ENCODE assay signal across 7 mouse cellular contexts in genomic region chr7:38228329-38228728, GRCm38 (mm10). TPM values are rescaled to one million over a fixed set of nuclear protein-coding genes. Genes with fewer than 3 reads are reported as not detected.
DNase-seq lines count a peak whose midpoint lies in the region; ATAC-seq lines count a peak whose summit lies in the region.

No protein-coding gene starts in this region.

- no peaks in the 10 kb centered on the region for H3K36me3 ChIP-seq in lung, embryonic 16.5 days (ENCODE audit: control insufficient read depth, insufficient read depth, low read length)
- no peaks in the 10 kb centered on the region for H3K36me3 ChIP-seq in forebrain, embryonic 13.5 days (ENCODE audit: poor library complexity, severe bottlenecking)
- H3K36me3 ChIP-seq in limb, embryonic 13.5 days = no peaks in the 10 kb centered on the region
- H3K36me3 ChIP-seq in stomach, embryonic 14.5 days (ENCODE audit: control insufficient read depth, insufficient read depth, low read length) = no peaks in the 10 kb centered on the region

- peak overlapping the region; percentile 79 for H3K4me2 ChIP-seq in lung, embryonic 16.5 days (ENCODE audit: low read depth, low read length)
- peak overlapping the region; percentile 89 for H3K4me2 ChIP-seq in forebrain, embryonic 13.5 days
- H3K4me2 ChIP-seq in limb, embryonic 13.5 days (replicated peaks) = peak overlapping the region; percentile 80
- peak overlapping the region; percentile 79 for H3K4me2 ChIP-seq in stomach, embryonic 14.5 days (replicated peaks; ENCODE audit: low read depth, low read length)

- peak overlapping the region; percentile 69 for H3K9ac ChIP-seq in lung, embryonic 16.5 days (ENCODE audit: low read length)
- no peak overlapping the region for H3K9ac ChIP-seq in forebrain, embryonic 13.5 days
- peak overlapping the region; percentile 61; the same call in 1 of the 2 replicates for H3K9ac ChIP-seq in limb, embryonic 13.5 days
- H3K9ac ChIP-seq in stomach, embryonic 14.5 days (replicated peaks; ENCODE audit: low read depth, low read length) = no peak overlapping the region

- ATAC-seq in lung, embryonic 16.5 days (ENCODE audit: low read depth) = no peak
- no peak for ATAC-seq in forebrain, embryonic 13.5 days
- ATAC-seq in limb, embryonic 13.5 days (ENCODE audit: low FRiP score, low read depth) = no peak
- ATAC-seq in stomach, embryonic 14.5 days (ENCODE audit: insufficient number of reproducible peaks, insufficient read depth, low FRiP score, low read depth) = no peak
- no peak for ATAC-seq in megakaryocyte-erythroid progenitor cell, adult 5-6 weeks (replicated peaks; ENCODE audit: low FRiP score, low TSS enrichment, poor library complexity, severe bottlenecking)

- no peak overlapping the region for H3K27ac ChIP-seq in lung, embryonic 16.5 days (ENCODE audit: low read length)
- H3K27ac ChIP-seq in forebrain, embryonic 13.5 days = no peak overlapping the region
- no peak overlapping the region for H3K27ac ChIP-seq in limb, embryonic 13.5 days
- H3K27ac ChIP-seq in stomach, embryonic 14.5 days (ENCODE audit: low read length) = no peak overlapping the region

- DNase-seq in lung, postnatal 4 days = no peak
- DNase-seq in frontal cortex, postnatal 25 days (ENCODE audit: low spot score in 2 of 2) = no peak

- H3K4me3 ChIP-seq in lung, embryonic 16.5 days (ENCODE audit: low read length) = peak overlapping the region; percentile 69
- peak overlapping the region; percentile 52 for H3K4me3 ChIP-seq in forebrain, embryonic 13.5 days
- peak overlapping the region; percentile 63 for H3K4me3 ChIP-seq in limb, embryonic 13.5 days
- H3K4me3 ChIP-seq in stomach, embryonic 14.5 days (ENCODE audit: low read depth, low read length) = peak overlapping the region; percentile 58

- WGBS in lung, embryonic 16.5 days = 16% methylated on average over 8 of the region's 8 CpGs
- 25% methylated on average over 8 of the region's 8 CpGs for WGBS in forebrain, embryonic 13.5 days
- WGBS in limb, embryonic 13.5 days = 22% methylated on average over 8 of the region's 8 CpGs
- 18% methylated on average over 8 of the region's 8 CpGs for WGBS in stomach, embryonic 14.5 days

- H3K9me3 ChIP-seq in lung, embryonic 16.5 days (ENCODE audit: control insufficient read depth, low read length) = no peaks in the 10 kb centered on the region
- H3K9me3 ChIP-seq in forebrain, embryonic 13.5 days (replicated peaks) = no peaks in the 10 kb centered on the region
- H3K9me3 ChIP-seq in limb, embryonic 13.5 days = no peaks in the 10 kb centered on the region
- H3K9me3 ChIP-seq in stomach, embryonic 14.5 days (ENCODE audit: control insufficient read depth, low read depth, low read length) = no peaks in the 10 kb centered on the region

- H3K27me3 ChIP-seq in lung, embryonic 16.5 days (ENCODE audit: control insufficient read depth, insufficient read depth, low read depth, low read length) = peaks cover 3% of the 10 kb centered on the region; the same call in 1 of the 2 replicates
- H3K27me3 ChIP-seq in forebrain, embryonic 13.5 days = peaks cover 18% of the 10 kb centered on the region
- peaks cover 23% of the 10 kb centered on the region for H3K27me3 ChIP-seq in limb, embryonic 13.5 days
- H3K27me3 ChIP-seq in stomach, embryonic 14.5 days (ENCODE audit: control insufficient read depth, insufficient read depth, low read length) = no peaks in the 10 kb centered on the region

- peaks cover 12% of the 10 kb centered on the region for H3K4me1 ChIP-seq in lung, embryonic 16.5 days (replicated peaks; ENCODE audit: control insufficient read depth, insufficient read depth, low read length)
- peaks cover 13% of the 10 kb centered on the region for H3K4me1 ChIP-seq in forebrain, embryonic 13.5 days
- peaks cover 20% of the 10 kb centered on the region for H3K4me1 ChIP-seq in limb, embryonic 13.5 days
- peaks cover 5% of the 10 kb centered on the region; the same call in 1 of the 2 replicates for H3K4me1 ChIP-seq in stomach, embryonic 14.5 days (ENCODE audit: control insufficient read depth, insufficient read depth, low read length)

RNA-seq across cellular contexts. Expression of gene Plekhf1, which starts 0.5 kb away (rescaled TPM):
- 5.6 and 6.6 TPM in 2 replicates for polyA plus RNA-seq in lung, embryonic 16.5 days (2015; fragmentation: Nextera tagmentation; extraction: Ambion mirVana)
- polyA plus RNA-seq in forebrain, embryonic 13.5 days (2015; fragmentation: Nextera tagmentation; extraction: Ambion mirVana) = 0.67 and 0.71 TPM in 2 replicates
- 3.6 and 3.7 TPM in 2 replicates for polyA plus RNA-seq in limb, embryonic 13.5 days (2015; fragmentation: Nextera tagmentation; extraction: Ambion mirVana)
- 2.8 and 3.1 TPM in 2 replicates for polyA plus RNA-seq in stomach, embryonic 14.5 days (2014; fragmentation: Nextera tagmentation; extraction: Ambion mirVana)
- total RNA-seq in megakaryocyte-erythroid progenitor cell, adult 5-6 weeks (2014; fragmentation: Nextera tagmentation) = 1.0 TPM in 1 of 2 replicates, not detected in the other
- total RNA-seq in megakaryocyte-erythroid progenitor cell, adult 5-6 weeks (2017) = 0.38 and 0.42 TPM in 2 replicates

RNA-seq across cellular contexts. Expression of gene Pop4, which starts 42.9 kb away (rescaled TPM):
- polyA plus RNA-seq in lung, embryonic 16.5 days (2015; fragmentation: Nextera tagmentation; extraction: Ambion mirVana) = 55.4 and 59.7 TPM in 2 replicates
- polyA plus RNA-seq in forebrain, embryonic 13.5 days (2015; fragmentation: Nextera tagmentation; extraction: Ambion mirVana) = 92.4 and 99.8 TPM in 2 replicates
- polyA plus RNA-seq in limb, embryonic 13.5 days (2015; fragmentation: Nextera tagmentation; extraction: Ambion mirVana) = 67.0 TPM in 2 replicates
- 56.1 and 61.7 TPM in 2 replicates for polyA plus RNA-seq in stomach, embryonic 14.5 days (2014; fragmentation: Nextera tagmentation; extraction: Ambion mirVana)
- 25.7 and 42.9 TPM in 2 replicates for total RNA-seq in megakaryocyte-erythroid progenitor cell, adult 5-6 weeks (2014; fragmentation: Nextera tagmentation)
- 50.6 and 65.2 TPM in 2 replicates for total RNA-seq in megakaryocyte-erythroid progenitor cell, adult 5-6 weeks (2017)

RNA-seq across cellular contexts. Expression of gene 1600014C10Rik, which starts 45.3 kb away (rescaled TPM):
- polyA plus RNA-seq in lung, embryonic 16.5 days (2015; fragmentation: Nextera tagmentation; extraction: Ambion mirVana) = 18.7 and 18.9 TPM in 2 replicates
- polyA plus RNA-seq in forebrain, embryonic 13.5 days (2015; fragmentation: Nextera tagmentation; extraction: Ambion mirVana) = 12.5 and 14.0 TPM in 2 replicates
- polyA plus RNA-seq in limb, embryonic 13.5 days (2015; fragmentation: Nextera tagmentation; extraction: Ambion mirVana) = 18.3 and 19.8 TPM in 2 replicates
- 14.7 and 14.9 TPM in 2 replicates for polyA plus RNA-seq in stomach, embryonic 14.5 days (2014; fragmentation: Nextera tagmentation; extraction: Ambion mirVana)
- 8.6 and 9.2 TPM in 2 replicates for total RNA-seq in megakaryocyte-erythroid progenitor cell, adult 5-6 weeks (2014; fragmentation: Nextera tagmentation)
- total RNA-seq in megakaryocyte-erythroid progenitor cell, adult 5-6 weeks (2017) = 4.9 and 9.2 TPM in 2 replicates

Comparison
In these comparisons a context has a peak if more than half of its experiments do, and no peak if none do; other contexts are left out.
1. H3K9ac ChIP-seq: peak in lung, embryonic 16.5 days (single experiment) and limb, embryonic 13.5 days (single experiment); none in forebrain, embryonic 13.5 days (single experiment) and stomach, embryonic 14.5 days (single experiment).
2. Peak in every context shown above with its lines, with median percentiles within 50 percentile points of each other: H3K4me2 ChIP-seq and H3K4me3 ChIP-seq.